Mouse (Mus musculus): ENCODE results near the gene Atxn3. TPM values are rescaled to one million over a fixed set of nuclear protein-coding genes. Genes with fewer than 3 reads are reported as not detected.

Gene Atxn3
- total and polyA plus RNA-seq, 2 experiments: 2.4 to 14.1 TPM

GRCm38 (mm10) chr12:101910360-101910759, 47.7 kb downstream of the Atxn3 start:
- H3K27me3 ChIP-seq (ENCODE audit: control insufficient read depth, insufficient read depth, low read length): no peaks in the 10 kb centered on the region
- 90% methylated on average over 6 of the region's 6 CpGs for WGBS
- peaks cover 24% of the 10 kb centered on the region for H3K79me2 ChIP-seq (ENCODE audit: control insufficient read depth, insufficient read depth, low read length)
- no peak for DNase-seq (ENCODE audit: extremely low read depth, low read depth, low spot score)
- no peak for TF ChIP-seq POLR2A (IDR thresholded peaks at IDR 0.05; ENCODE audit: extremely low read depth, insufficient read depth, low read length)
- TF ChIP-seq CTCF (IDR thresholded peaks at IDR 0.05; ENCODE audit: low read depth, low read length): no peak
- H3K27ac ChIP-seq (replicated peaks; ENCODE audit: insufficient read depth, low read depth, low read length): no peak overlapping the region
- peaks cover 4% of the 10 kb centered on the region; the same call in 1 of the 2 replicates for H3K36me3 ChIP-seq (ENCODE audit: control insufficient read depth, insufficient read depth, low read length)
- no peak overlapping the region for H3K4me3 ChIP-seq (ENCODE audit: insufficient read depth, low read depth, low read length)
- peaks cover 8% of the 10 kb centered on the region for H3K4me1 ChIP-seq (ENCODE audit: control insufficient read depth, insufficient read depth, low read length)
- H3K9ac ChIP-seq (ENCODE audit: low read depth, low read length): no peak overlapping the region

GRCm38 (mm10) chr12:101905817-101906216, 52.2 kb downstream of the Atxn3 start:
- H3K36me3 ChIP-seq (ENCODE audit: control insufficient read depth, insufficient read depth, low read length): peaks cover 10% of the 10 kb centered on the region
- H3K9ac ChIP-seq (ENCODE audit: low read depth, low read length): no peak overlapping the region
- H3K4me1 ChIP-seq (ENCODE audit: control insufficient read depth, insufficient read depth, low read length): no peaks in the 10 kb centered on the region
- TF ChIP-seq CTCF (IDR thresholded peaks at IDR 0.05; ENCODE audit: low read depth, low read length) (no peak), POLR2A (IDR thresholded peaks at IDR 0.05; ENCODE audit: extremely low read depth, insufficient read depth, low read length) (no peak)
- H3K27ac ChIP-seq (replicated peaks; ENCODE audit: insufficient read depth, low read depth, low read length): no peak overlapping the region
- no peak for DNase-seq (ENCODE audit: extremely low read depth, low read depth, low spot score)
- peaks cover 9% of the 10 kb centered on the region for H3K79me2 ChIP-seq (ENCODE audit: control insufficient read depth, insufficient read depth, low read length)
- no peak overlapping the region for H3K4me3 ChIP-seq (ENCODE audit: insufficient read depth, low read depth, low read length)
- WGBS: 82% methylated on average over 12 of the region's 12 CpGs
- H3K27me3 ChIP-seq (ENCODE audit: control insufficient read depth, insufficient read depth, low read length): no peaks in the 10 kb centered on the region

- no peak for TF ChIP-seq POLR2A (IDR thresholded peaks at IDR 0.05; ENCODE audit: extremely low read depth, insufficient read depth, low read length)
- TF ChIP-seq CTCF (IDR thresholded peaks at IDR 0.05; ENCODE audit: low read depth, low read length): no peak
- no peak overlapping the region for H3K4me3 ChIP-seq (ENCODE audit: insufficient read depth, low read depth, low read length)
- no peaks in the 10 kb centered on the region for H3K27me3 ChIP-seq (ENCODE audit: control insufficient read depth, insufficient read depth, low read length)
- no peaks in the 10 kb centered on the region for H3K4me1 ChIP-seq (ENCODE audit: control insufficient read depth, insufficient read depth, low read length)
- no peak overlapping the region for H3K9ac ChIP-seq (ENCODE audit: low read depth, low read length)
- 92% methylated on average over 4 of the region's 4 CpGs for WGBS
- H3K79me2 ChIP-seq (ENCODE audit: control insufficient read depth, insufficient read depth, low read length): peaks cover 4% of the 10 kb centered on the region; the same call in 1 of the 2 replicates
- DNase-seq (ENCODE audit: extremely low read depth, low read depth, low spot score): no peak
- peaks cover 10% of the 10 kb centered on the region for H3K36me3 ChIP-seq (ENCODE audit: control insufficient read depth, insufficient read depth, low read length)
- H3K27ac ChIP-seq (replicated peaks; ENCODE audit: insufficient read depth, low read depth, low read length): no peak overlapping the region
Observed at GRCm38 (mm10) chr12:101904906-101905305, 53.1 kb downstream of the Atxn3 start.

GRCm38 (mm10) chr12:101904170-101904569, 53.9 kb downstream of the Atxn3 start:
- 92% methylated on average over 3 of the region's 3 CpGs for WGBS
- Histone ChIP-seq H3K27me3 (ENCODE audit: control insufficient read depth, insufficient read depth, low read length) (no peaks in the 10 kb centered on the region), H3K9ac (ENCODE audit: low read depth, low read length) (no peak overlapping the region), H3K4me1 (ENCODE audit: control insufficient read depth, insufficient read depth, low read length) (no peaks in the 10 kb centered on the region), H3K36me3 (ENCODE audit: control insufficient read depth, insufficient read depth, low read length) (peaks cover 10% of the 10 kb centered on the region), H3K4me3 (ENCODE audit: insufficient read depth, low read depth, low read length) (no peak overlapping the region), H3K27ac (replicated peaks; ENCODE audit: insufficient read depth, low read depth, low read length) (no peak overlapping the region), H3K79me2 (ENCODE audit: control insufficient read depth, insufficient read depth, low read length) (peaks cover 1% of the 10 kb centered on the region; the same call in 1 of the 2 replicates)
- DNase-seq (ENCODE audit: extremely low read depth, low read depth, low spot score): no peak
- TF ChIP-seq POLR2A (IDR thresholded peaks at IDR 0.05; ENCODE audit: extremely low read depth, insufficient read depth, low read length) (no peak), CTCF (IDR thresholded peaks at IDR 0.05; ENCODE audit: low read depth, low read length) (no peak)

- DNase-seq (ENCODE audit: extremely low read depth, low read depth, low spot score): no peak
- peaks cover 11% of the 10 kb centered on the region for H3K36me3 ChIP-seq (ENCODE audit: control insufficient read depth, insufficient read depth, low read length)
- H3K4me3 ChIP-seq (ENCODE audit: insufficient read depth, low read depth, low read length): no peak overlapping the region
- H3K27me3 ChIP-seq (ENCODE audit: control insufficient read depth, insufficient read depth, low read length): no peaks in the 10 kb centered on the region
- H3K79me2 ChIP-seq (ENCODE audit: control insufficient read depth, insufficient read depth, low read length): peaks cover 3% of the 10 kb centered on the region; the same call in 1 of the 2 replicates
- no peaks in the 10 kb centered on the region for H3K4me1 ChIP-seq (ENCODE audit: control insufficient read depth, insufficient read depth, low read length)
- 77% methylated on average over 2 of the region's 2 CpGs for WGBS
- H3K27ac ChIP-seq (replicated peaks; ENCODE audit: insufficient read depth, low read depth, low read length): no peak overlapping the region
- no peak overlapping the region for H3K9ac ChIP-seq (ENCODE audit: low read depth, low read length)
- no peak for TF ChIP-seq CTCF (IDR thresholded peaks at IDR 0.05; ENCODE audit: low read depth, low read length)
- no peak for TF ChIP-seq POLR2A (IDR thresholded peaks at IDR 0.05; ENCODE audit: extremely low read depth, insufficient read depth, low read length)
Observed at GRCm38 (mm10) chr12:101899671-101900245, 58.3 kb downstream of the Atxn3 start.

GRCm38 (mm10) chr12:101898966-101899365, 59.1 kb downstream of the Atxn3 start:
- TF ChIP-seq POLR2A (IDR thresholded peaks at IDR 0.05; ENCODE audit: extremely low read depth, insufficient read depth, low read length): no peak
- TF ChIP-seq CTCF (IDR thresholded peaks at IDR 0.05; ENCODE audit: low read depth, low read length): no peak
- H3K36me3 ChIP-seq (ENCODE audit: control insufficient read depth, insufficient read depth, low read length): peaks cover 16% of the 10 kb centered on the region
- no peak overlapping the region for H3K9ac ChIP-seq (ENCODE audit: low read depth, low read length)
- H3K27ac ChIP-seq (replicated peaks; ENCODE audit: insufficient read depth, low read depth, low read length): no peak overlapping the region
- peaks cover 3% of the 10 kb centered on the region; the same call in 1 of the 2 replicates for H3K79me2 ChIP-seq (ENCODE audit: control insufficient read depth, insufficient read depth, low read length)
- no peak for DNase-seq (ENCODE audit: extremely low read depth, low read depth, low spot score)
- H3K4me1 ChIP-seq (ENCODE audit: control insufficient read depth, insufficient read depth, low read length): no peaks in the 10 kb centered on the region
- 97% methylated on average over 8 of the region's 8 CpGs for WGBS
- H3K27me3 ChIP-seq (ENCODE audit: control insufficient read depth, insufficient read depth, low read length): no peaks in the 10 kb centered on the region
- no peak overlapping the region for H3K4me3 ChIP-seq (ENCODE audit: insufficient read depth, low read depth, low read length)
